Mouse (Mus musculus) neural tube, embryonic 11.5 days (tissue): ENCODE data around the gene Dusp1. TPM values are rescaled to one million over a fixed set of nuclear protein-coding genes. Genes with fewer than 3 reads are reported as not detected.

ENCODE experiments used
- ATAC-seq: fragments of 200-750 bp; cut with Nextera tagmentation; 2 replicates; pipeline ENCODE4 v1.8.0; 2017; ENCODE audit warnings: moderate number of reproducible peaks, mild to moderate bottlenecking, moderate TSS enrichment, moderate library complexity; ENCODE audit not compliant: insufficient read depth, low FRiP score, low TSS enrichment
- DNase-seq: peaks from one replicate; pipeline ENCODE4 v3.0.0-alpha.2; 2015; ENCODE audit warnings: low spot score
- H3K27ac ChIP-seq: fragments of 300-500 bp; sonication (generic); 2 replicates; pipeline ENCODE4 v1.5.1; 2014; ENCODE audit warnings: low read depth, mild to moderate bottlenecking, low read length
- H3K27me3 ChIP-seq: fragments of 300-500 bp; sonication (generic); 2 replicates; pipeline ENCODE4 v1.6.1; 2014; ENCODE audit warnings: mild to moderate bottlenecking, low read length, mixed read lengths; ENCODE audit not compliant: control insufficient read depth, insufficient read depth
- H3K36me3 ChIP-seq: fragments of 300-500 bp; sonication (generic); 2 replicates; pipeline ENCODE4 v1.6.1; 2014; ENCODE audit warnings: mild to moderate bottlenecking, low read length, moderate library complexity, mixed read lengths; ENCODE audit not compliant: control insufficient read depth, insufficient read depth
- H3K4me1 ChIP-seq: fragments of 300-500 bp; sonication (generic); 2 replicates; pipeline ENCODE4 v1.6.1; 2014; ENCODE audit warnings: low read length, mixed read lengths; ENCODE audit not compliant: control insufficient read depth, insufficient read depth
- H3K4me2 ChIP-seq: fragments of 300-500 bp; sonication (generic); 2 replicates; pipeline ENCODE4 v1.6.1; 2014; ENCODE audit warnings: low read depth, mild to moderate bottlenecking, moderate library complexity
- H3K4me3 ChIP-seq: fragments of 300-500 bp; sonication (generic); 2 replicates; pipeline ENCODE4 v1.5.1; 2014; ENCODE audit warnings: low read depth, low read length
- H3K9ac ChIP-seq: fragments of 300-500 bp; sonication (generic); 2 replicates; pipeline ENCODE4 v1.6.1; 2014; ENCODE audit warnings: mild to moderate bottlenecking, low read length
- H3K9me3 ChIP-seq: fragments of 300-500 bp; sonication (generic); 2 replicates; pipeline ENCODE4 v1.6.1; 2016; ENCODE audit warnings: low read length; ENCODE audit not compliant: control insufficient read depth
- WGBS: fragments of 180-500 bp; shearing (Covaris S2); extraction: QIAGEN DNeasy Blood & Tissue Kit; methylation state at CpG from one replicate; pipeline ENCODE4 v1.1.7; 2014; 5-methylcytosine and 5-hydroxymethylcytosine counted together
- polyA plus RNA-seq: library from polyadenylated mRNA; unstranded; fragments of >200 nt; fragmentation: Nextera tagmentation; extraction: Ambion mirVana; gene quantifications from 2 replicates; pipeline ENCODE4 v1.2.1, GENCODE M21; 2014

Dusp1 gene
- polyA plus RNA-seq, 1 experiment from 2014 or later, result 34.0 TPM

- Histone ChIP-seq H3K27ac (no peak overlapping the region), H3K4me1 (no peaks in the 10 kb centered on the region), H3K27me3 (no peaks in the 10 kb centered on the region), H3K9ac (no peak overlapping the region), H3K36me3 (no peaks in the 10 kb centered on the region), H3K9me3 (no peaks in the 10 kb centered on the region), H3K4me2 (no peak overlapping the region), H3K4me3 (no peak overlapping the region)
- WGBS, result 86% methylated on average over 7 of the region's 7 CpGs
- ATAC-seq (no peak), DNase-seq (no peak)
Measured at GRCm38 (mm10) chr17:26594171-26594570, 32.2 kb upstream of the Dusp1 start.

- WGBS, result 91% methylated on average over 5 of the region's 5 CpGs
- H3K9ac ChIP-seq, result no peak overlapping the region
- no peaks in the 10 kb centered on the region for H3K9me3 ChIP-seq
- ATAC-seq, result no peak
- H3K27ac ChIP-seq, result no peak overlapping the region
- no peaks in the 10 kb centered on the region for H3K36me3 ChIP-seq
- DNase-seq, result no peak
- H3K27me3 ChIP-seq, result no peaks in the 10 kb centered on the region
- no peak overlapping the region for H3K4me2 ChIP-seq
- H3K4me1 ChIP-seq, result no peaks in the 10 kb centered on the region
- H3K4me3 ChIP-seq, result no peak overlapping the region
Measured at GRCm38 (mm10) chr17:26593199-26593598, 31.3 kb upstream of the Dusp1 start.

- 87% methylated on average over 4 of the region's 4 CpGs for WGBS
- Histone ChIP-seq H3K27me3 (no peaks in the 10 kb centered on the region), H3K4me2 (no peak overlapping the region), H3K36me3 (0 out of 2 replicates have a peak, but pooled peaks cover 2% of the 10 kb centered on the region), H3K4me1 (no peaks in the 10 kb centered on the region), H3K9me3 (no peaks in the 10 kb centered on the region), H3K27ac (no peak overlapping the region), H3K4me3 (no peak overlapping the region), H3K9ac (no peak overlapping the region)
- DNase-seq, result no peak
- ATAC-seq, result no peak
Measured at GRCm38 (mm10) chr17:26592510-26592909, 30.6 kb upstream of the Dusp1 start.

GRCm38 (mm10) chr17:26587961-26588487, 26.1 kb upstream of the Dusp1 start:
- Histone ChIP-seq H3K4me1 (no peaks in the 10 kb centered on the region), H3K4me2 (no peak overlapping the region), H3K9me3 (no peaks in the 10 kb centered on the region), H3K4me3 (no peak overlapping the region), H3K9ac (no peak overlapping the region), H3K27me3 (no peaks in the 10 kb centered on the region), H3K36me3 (peaks cover 2% of the 10 kb centered on the region), H3K27ac (no peak overlapping the region)
- WGBS, result 89% methylated on average over 12 of the region's 12 CpGs
- no peak for ATAC-seq
- no peak for DNase-seq

GRCm38 (mm10) chr17:26584558-26585136, 22.7 kb upstream of the Dusp1 start:
- no peak for ATAC-seq
- H3K27ac ChIP-seq, result 0 out of 2 replicates have a peak overlapping the region, but pooled peaks have one; percentile 17
- no peak overlapping the region for H3K4me2 ChIP-seq

GRCm38 (mm10) chr17:26584063-26584462, 22.1 kb upstream of the Dusp1 start:
- H3K4me1 ChIP-seq, result no peaks in the 10 kb centered on the region
- no peaks in the 10 kb centered on the region for H3K9me3 ChIP-seq
- no peak overlapping the region for H3K4me2 ChIP-seq
- 83% methylated on average over 4 of the region's 4 CpGs for WGBS
- H3K27ac ChIP-seq, result no peak overlapping the region
- no peak for ATAC-seq
- no peak overlapping the region for H3K4me3 ChIP-seq
- no peak overlapping the region for H3K9ac ChIP-seq
- no peaks in the 10 kb centered on the region for H3K27me3 ChIP-seq
- no peak for DNase-seq
- peaks cover 3% of the 10 kb centered on the region for H3K36me3 ChIP-seq

More at GRCm38 (mm10) chr17:26584558-26585136, 22.7 kb upstream of the Dusp1 start:
- no peak overlapping the region for H3K4me3 ChIP-seq
- WGBS, result 75% methylated on average over 15 of the region's 15 CpGs
- H3K36me3 ChIP-seq, result peaks cover 3% of the 10 kb centered on the region
- no peaks in the 10 kb centered on the region for H3K27me3 ChIP-seq
- no peaks in the 10 kb centered on the region for H3K4me1 ChIP-seq
- peak; percentile 49 for DNase-seq
- H3K9ac ChIP-seq, result no peak overlapping the region
- no peaks in the 10 kb centered on the region for H3K9me3 ChIP-seq

- ATAC-seq (no peak), DNase-seq (no peak)
- WGBS, result 86% methylated on average over 6 of the region's 6 CpGs
- H3K27me3 ChIP-seq, result no peaks in the 10 kb centered on the region
- no peak overlapping the region for H3K9ac ChIP-seq
- no peaks in the 10 kb centered on the region for H3K4me1 ChIP-seq
- H3K27ac ChIP-seq, result no peak overlapping the region
- peaks cover 3% of the 10 kb centered on the region for H3K36me3 ChIP-seq
- H3K9me3 ChIP-seq, result no peaks in the 10 kb centered on the region
- no peak overlapping the region for H3K4me2 ChIP-seq
- H3K4me3 ChIP-seq, result no peak overlapping the region
Measured at GRCm38 (mm10) chr17:26583606-26584005, 21.7 kb upstream of the Dusp1 start.

- WGBS, result 98% methylated on average over 9 of the region's 9 CpGs
- H3K36me3 ChIP-seq, result peaks cover 6% of the 10 kb centered on the region
- no peak for ATAC-seq
- no peak overlapping the region for H3K27ac ChIP-seq
- H3K9me3 ChIP-seq, result no peaks in the 10 kb centered on the region
- H3K27me3 ChIP-seq, result no peaks in the 10 kb centered on the region
- H3K9ac ChIP-seq, result no peak overlapping the region
- H3K4me1 ChIP-seq, result no peaks in the 10 kb centered on the region
- no peak overlapping the region for H3K4me2 ChIP-seq
- DNase-seq, result no peak
- H3K4me3 ChIP-seq, result no peak overlapping the region
Measured at GRCm38 (mm10) chr17:26583056-26583455, 21.1 kb upstream of the Dusp1 start.

- DNase-seq, result no peak
- no peak for ATAC-seq
- Histone ChIP-seq H3K27me3 (no peaks in the 10 kb centered on the region), H3K27ac (no peak overlapping the region), H3K9me3 (no peaks in the 10 kb centered on the region), H3K4me1 (no peaks in the 10 kb centered on the region), H3K4me2 (no peak overlapping the region), H3K4me3 (no peak overlapping the region), H3K36me3 (peaks cover 4% of the 10 kb centered on the region), H3K9ac (no peak overlapping the region)
- 96% methylated on average over 5 of the region's 5 CpGs for WGBS
Measured at GRCm38 (mm10) chr17:26582297-26582696, 20.4 kb upstream of the Dusp1 start.
